Mouse (Mus musculus) E14TG2a.4 (cell line): ENCODE data around the gene B3gnt9.

ENCODE experiments used
- H3K27me3 ChIP-seq: 2 replicates; pipeline ENCODE4 v1.6.1; 2014; ENCODE audit warnings: low read length, control low read depth; ENCODE audit not compliant: insufficient read depth
- H3K36me3 ChIP-seq: 2 replicates; pipeline ENCODE4 v1.6.1; 2014; ENCODE audit warnings: low read length, control low read depth; ENCODE audit not compliant: insufficient read depth
- H3K4me1 ChIP-seq: replicated peaks from 2 replicates; pipeline ENCODE4 v1.6.1; 2014; ENCODE audit warnings: low read depth, low read length, control low read depth
- H3K4me3 ChIP-seq: replicated peaks from 2 replicates; pipeline ENCODE4 v1.5.1; 2014; ENCODE audit warnings: mild to moderate bottlenecking, low read length
- H3K9me3 ChIP-seq: 2 replicates; pipeline ENCODE4 v1.6.1; 2014; ENCODE audit warnings: low read length, control low read depth
- CTCF ChIP-seq: conservative IDR thresholded peaks from 2 replicates; pipeline ENCODE4 v1.5.1; 2014; ENCODE audit warnings: low read length
- NANOG ChIP-seq: IDR thresholded peaks from 2 replicates; pipeline ENCODE4 v1.6.1; 2014; ENCODE audit warnings: borderline replicate concordance, low read length, mixed read lengths
- POU5F1 ChIP-seq: IDR thresholded peaks from 2 replicates; pipeline ENCODE4 v1.6.1; 2014; ENCODE audit warnings: low read length, borderline replicate concordance

Gene B3gnt9

GRCm38 (mm10) chr8:105288231-105288630 is 33.3 kb upstream of the B3gnt9 start:
- peaks cover 45% of the 10 kb centered on the region for H3K27me3 ChIP-seq
- TF ChIP-seq CTCF (no peak), NANOG (no peak), POU5F1 (no peak)

GRCm38 (mm10) chr8:105286907-105287306 is 32.0 kb upstream of the B3gnt9 start:
- H3K4me3 ChIP-seq: no peak overlapping the region
- H3K27me3 ChIP-seq: peaks cover 46% of the 10 kb centered on the region
- peaks cover 20% of the 10 kb centered on the region for H3K36me3 ChIP-seq
- no peaks in the 10 kb centered on the region for H3K9me3 ChIP-seq
- peaks cover 63% of the 10 kb centered on the region for H3K4me1 ChIP-seq
- TF ChIP-seq NANOG (no peak), CTCF (0 out of 2 replicates have a peak, but pooled peaks have one; percentile 15)

More at GRCm38 (mm10) chr8:105288231-105288630, 33.3 kb upstream of the B3gnt9 start:
- Histone ChIP-seq H3K4me3 (peak overlapping the region; percentile 87; the same call in 1 of the 2 replicates), H3K9me3 (no peaks in the 10 kb centered on the region), H3K36me3 (peaks cover 15% of the 10 kb centered on the region), H3K4me1 (peaks cover 64% of the 10 kb centered on the region)

GRCm38 (mm10) chr8:105285514-105285913 is 30.6 kb upstream of the B3gnt9 start:
- H3K36me3 ChIP-seq: peaks cover 31% of the 10 kb centered on the region
- H3K4me3 ChIP-seq: 0 out of 2 replicates have a peak overlapping the region, but pooled peaks have one; percentile 20
- TF ChIP-seq POU5F1 (no peak), NANOG (no peak), CTCF (no peak)
- H3K9me3 ChIP-seq: no peaks in the 10 kb centered on the region
- peaks cover 67% of the 10 kb centered on the region for H3K4me1 ChIP-seq
- H3K27me3 ChIP-seq: peaks cover 53% of the 10 kb centered on the region

GRCm38 (mm10) chr8:105283074-105283473 is 28.1 kb upstream of the B3gnt9 start:
- no peak for TF ChIP-seq NANOG
- peak; percentile 91 for TF ChIP-seq CTCF
- Histone ChIP-seq H3K4me1 (peaks cover 62% of the 10 kb centered on the region), H3K9me3 (no peaks in the 10 kb centered on the region), H3K36me3 (peaks cover 38% of the 10 kb centered on the region), H3K27me3 (peaks cover 68% of the 10 kb centered on the region), H3K4me3 (peak overlapping the region; percentile 67)

GRCm38 (mm10) chr8:105282239-105282638 is 27.3 kb upstream of the B3gnt9 start:
- peaks cover 61% of the 10 kb centered on the region for H3K4me1 ChIP-seq
- H3K27me3 ChIP-seq: peaks cover 77% of the 10 kb centered on the region
- H3K9me3 ChIP-seq: no peaks in the 10 kb centered on the region
- peaks cover 38% of the 10 kb centered on the region for H3K36me3 ChIP-seq
- TF ChIP-seq POU5F1: no peak
- no peak for TF ChIP-seq NANOG
- TF ChIP-seq CTCF: no peak
- H3K4me3 ChIP-seq: peak overlapping the region; percentile 67

GRCm38 (mm10) chr8:105281821-105282220 is 26.9 kb upstream of the B3gnt9 start:
- Histone ChIP-seq H3K4me3 (no peak overlapping the region), H3K9me3 (no peaks in the 10 kb centered on the region), H3K27me3 (peaks cover 80% of the 10 kb centered on the region), H3K4me1 (peaks cover 63% of the 10 kb centered on the region), H3K36me3 (peaks cover 38% of the 10 kb centered on the region)
- TF ChIP-seq CTCF: no peak
- no peak for TF ChIP-seq POU5F1
- TF ChIP-seq NANOG: no peak

GRCm38 (mm10) chr8:105280567-105280966 is 25.6 kb upstream of the B3gnt9 start:
- Histone ChIP-seq H3K27me3 (peaks cover 84% of the 10 kb centered on the region), H3K4me1 (peaks cover 63% of the 10 kb centered on the region), H3K9me3 (no peaks in the 10 kb centered on the region), H3K4me3 (no peak overlapping the region), H3K36me3 (peaks cover 33% of the 10 kb centered on the region)
- TF ChIP-seq CTCF: no peak
- no peak for TF ChIP-seq NANOG
- TF ChIP-seq POU5F1: no peak

GRCm38 (mm10) chr8:105278911-105279334 is 24.0 kb upstream of the B3gnt9 start:
- Histone ChIP-seq H3K9me3 (no peaks in the 10 kb centered on the region), H3K4me1 (peaks cover 68% of the 10 kb centered on the region), H3K4me3 (peak overlapping the region; percentile 70), H3K36me3 (peaks cover 23% of the 10 kb centered on the region), H3K27me3 (peaks cover 88% of the 10 kb centered on the region)
- no peak for TF ChIP-seq NANOG
- TF ChIP-seq POU5F1: no peak

GRCm38 (mm10) chr8:105276292-105277120 is 21.6 kb upstream of the B3gnt9 start:
- peaks cover 95% of the 10 kb centered on the region for H3K27me3 ChIP-seq
- peak overlapping the region; percentile 67 for H3K4me3 ChIP-seq
- no peak for TF ChIP-seq NANOG
- no peak for TF ChIP-seq POU5F1
- TF ChIP-seq CTCF: no peak
- peaks cover 14% of the 10 kb centered on the region for H3K36me3 ChIP-seq
- H3K4me1 ChIP-seq: peaks cover 50% of the 10 kb centered on the region
- H3K9me3 ChIP-seq: no peaks in the 10 kb centered on the region
